Mouse (Mus musculus) adrenal gland, postnatal 14 days (tissue): ENCODE results near the gene Foxp1. TPM values are rescaled to one million over a fixed set of nuclear protein-coding genes. Genes with fewer than 3 reads are reported as not detected.

Source experiments
- DNase-seq: peaks from one replicate; pipeline ENCODE4 v3.0.0; 2021; ENCODE audit warnings: mixed read lengths
- total RNA-seq: library from RNA; stranded (reverse); gene quantifications from 2 replicates; pipeline ENCODE4 v1.2.3, GENCODE M21; 2021

Foxp1 gene
- total RNA-seq, 1 experiment from 2014 or later = 46.4 TPM

GRCm38 (mm10) chr6:99520676-99521037 is 1.9 kb downstream of the Foxp1 start:
- no peak for DNase-seq

- peak; percentile 74 for DNase-seq
Measured at GRCm38 (mm10) chr6:99519806-99520675, 2.5 kb downstream of the Foxp1 start.

DNA sequence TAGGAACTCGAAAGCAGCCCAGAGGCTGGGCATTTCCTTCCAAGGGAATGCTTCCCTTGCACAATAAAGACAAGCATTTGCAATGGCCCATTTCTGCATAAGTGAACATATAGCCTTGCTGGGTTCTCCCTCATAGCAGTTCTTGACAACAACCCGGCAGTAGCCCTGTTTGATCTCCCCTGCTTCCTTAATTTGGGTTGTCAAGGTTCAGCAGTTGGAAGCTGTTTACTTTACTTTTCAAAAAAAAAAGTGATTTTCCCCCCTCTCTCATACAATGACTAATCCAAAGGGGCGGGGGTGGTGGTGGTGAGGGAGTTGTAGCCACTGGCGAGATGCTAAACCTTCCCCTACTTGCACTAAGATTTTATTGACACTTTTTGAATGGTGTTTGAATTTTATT is 3.5 kb downstream of the Foxp1 start:
- no peak for DNase-seq

- DNase-seq = no peak
Measured at GRCm38 (mm10) chr6:99515667-99516199, 6.8 kb downstream of the Foxp1 start.

- no peak for DNase-seq
Measured at GRCm38 (mm10) chr6:99511862-99512261, 10.7 kb downstream of the Foxp1 start.

- DNase-seq = no peak
Measured at GRCm38 (mm10) chr6:99509189-99509592, 13.3 kb downstream of the Foxp1 start.

DNA sequence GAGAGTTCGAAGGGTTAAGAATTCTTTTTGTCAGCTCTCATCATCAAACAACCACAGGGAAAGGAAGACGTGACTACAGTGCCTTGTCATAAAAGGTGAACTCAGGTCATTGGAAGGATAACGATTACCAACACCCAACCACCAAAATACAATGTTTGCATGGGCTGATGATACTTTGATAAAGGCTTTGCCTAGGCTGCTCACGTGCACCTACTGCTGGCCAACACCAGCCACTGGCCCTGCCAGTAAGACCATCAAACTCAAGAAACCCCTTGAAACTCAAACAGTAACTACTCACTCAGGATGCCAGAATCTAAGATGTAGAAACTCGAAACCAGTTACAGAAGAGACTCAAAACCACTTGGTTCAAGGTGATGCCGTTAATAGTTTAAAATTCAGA is 15.7 kb downstream of the Foxp1 start:
- peak; percentile 38 for DNase-seq

GRCm38 (mm10) chr6:99503741-99504140 is 18.8 kb downstream of the Foxp1 start:
- no peak for DNase-seq

DNA sequence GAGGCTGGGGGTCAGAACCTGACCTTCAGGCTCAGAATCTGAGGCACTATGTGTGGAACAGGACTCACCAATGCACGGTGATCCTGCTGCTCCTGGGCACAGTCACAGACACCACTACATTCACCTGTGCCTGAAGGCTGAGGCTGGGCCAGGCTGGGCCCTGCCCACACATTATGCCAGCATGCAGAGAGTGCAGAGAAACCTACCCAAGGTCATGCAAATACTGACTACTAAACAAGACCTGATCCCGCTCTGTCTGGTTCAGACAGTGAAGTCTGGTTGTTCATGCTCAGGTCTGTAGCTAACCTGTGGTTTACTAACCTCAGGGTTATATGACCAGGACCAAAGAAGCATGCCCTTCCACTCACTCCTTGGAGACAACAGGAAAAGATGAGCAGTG is 19.8 kb downstream of the Foxp1 start:
- DNase-seq = no peak

GRCm38 (mm10) chr6:99502314-99502713 is 20.2 kb downstream of the Foxp1 start:
- no peak for DNase-seq

- DNase-seq = no peak
Measured at GRCm38 (mm10) chr6:99500570-99501270, 21.8 kb downstream of the Foxp1 start.

GRCm38 (mm10) chr6:99498082-99498481 is 24.4 kb downstream of the Foxp1 start:
- no peak for DNase-seq

GRCm38 (mm10) chr6:99496114-99496513 is 26.4 kb downstream of the Foxp1 start:
- no peak for DNase-seq

DNA sequence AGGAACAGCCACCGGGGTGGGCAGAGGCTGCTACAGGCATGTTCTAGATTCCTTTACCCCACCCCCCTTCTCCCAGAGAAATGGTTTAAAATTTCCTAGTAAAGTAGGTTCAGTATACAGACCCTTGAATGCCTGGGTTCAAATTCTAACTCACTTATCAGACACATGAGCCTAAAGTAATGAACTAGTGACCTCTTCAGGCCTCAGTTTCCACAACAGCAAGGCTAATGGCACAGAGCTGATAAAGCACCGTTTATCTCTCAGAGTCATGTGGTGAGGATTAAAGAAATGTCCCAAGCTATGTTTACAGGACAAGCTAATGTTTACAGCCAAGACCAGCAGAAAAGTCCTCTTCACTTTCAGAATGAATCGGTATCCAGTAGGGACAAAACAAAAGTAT is 29.6 kb downstream of the Foxp1 start:
- no peak for DNase-seq

GRCm38 (mm10) chr6:99491979-99492544 is 30.5 kb downstream of the Foxp1 start:
- no peak for DNase-seq

- DNase-seq = no peak
Measured at GRCm38 (mm10) chr6:99491146-99491545, 31.4 kb downstream of the Foxp1 start.

- DNase-seq = no peak
Measured at GRCm38 (mm10) chr6:99489900-99490648, 32.4 kb downstream of the Foxp1 start.

DNA sequence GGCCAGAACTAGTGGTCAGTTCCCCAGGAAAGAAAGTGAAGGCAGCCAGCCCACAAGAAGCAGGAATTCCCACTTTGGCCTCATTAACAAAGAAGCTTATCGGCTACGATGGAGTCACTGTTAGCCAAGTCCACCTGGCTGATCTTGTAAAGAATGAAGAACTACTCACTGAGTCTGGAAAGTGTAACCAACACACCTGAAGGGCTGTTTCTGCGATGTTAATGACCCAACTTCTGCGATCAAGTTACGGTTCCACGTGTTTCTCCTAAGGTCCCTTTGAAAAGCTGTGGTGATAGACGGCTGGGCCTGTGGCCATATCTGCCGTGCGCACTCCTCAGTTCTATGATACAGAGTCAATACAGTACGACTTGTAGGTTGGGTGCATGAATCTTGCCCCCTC is 33.1 kb downstream of the Foxp1 start:
- no peak for DNase-seq

- peak; percentile 53 for DNase-seq
Measured at GRCm38 (mm10) chr6:99485884-99486640, 36.5 kb downstream of the Foxp1 start.

DNA sequence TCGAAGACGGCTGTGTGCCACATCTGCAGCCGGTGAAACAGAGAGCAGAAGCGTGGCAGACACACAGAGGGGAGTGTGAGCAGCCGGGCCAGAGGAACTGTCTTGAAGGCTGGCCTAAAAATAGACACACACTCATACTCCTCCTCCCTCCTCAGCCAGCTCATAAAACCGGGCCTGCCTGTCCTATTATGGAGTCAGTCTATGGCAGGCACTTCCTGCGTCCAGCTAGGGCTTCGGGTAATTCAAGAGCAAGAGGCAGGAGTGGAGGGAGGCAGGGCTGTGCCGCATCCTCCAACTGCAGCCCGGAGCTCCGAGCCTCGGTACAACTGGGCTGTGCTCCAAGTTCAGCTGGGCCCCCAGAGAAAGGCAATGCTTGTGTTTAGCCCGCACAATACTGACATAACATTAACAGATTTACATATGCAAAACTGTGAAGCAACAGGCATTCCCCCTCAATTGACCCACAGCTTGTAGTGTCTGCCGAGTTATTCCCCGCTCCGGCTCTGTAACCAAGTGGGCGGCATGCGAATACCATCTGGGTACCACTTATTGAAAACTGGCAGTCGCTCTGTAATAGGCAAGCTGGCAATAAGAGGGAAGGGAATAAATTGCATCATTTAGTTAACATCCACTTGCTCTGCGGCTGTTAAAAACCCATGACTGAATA is 37.2 kb downstream of the Foxp1 start:
- peak; percentile 70 for DNase-seq

DNA sequence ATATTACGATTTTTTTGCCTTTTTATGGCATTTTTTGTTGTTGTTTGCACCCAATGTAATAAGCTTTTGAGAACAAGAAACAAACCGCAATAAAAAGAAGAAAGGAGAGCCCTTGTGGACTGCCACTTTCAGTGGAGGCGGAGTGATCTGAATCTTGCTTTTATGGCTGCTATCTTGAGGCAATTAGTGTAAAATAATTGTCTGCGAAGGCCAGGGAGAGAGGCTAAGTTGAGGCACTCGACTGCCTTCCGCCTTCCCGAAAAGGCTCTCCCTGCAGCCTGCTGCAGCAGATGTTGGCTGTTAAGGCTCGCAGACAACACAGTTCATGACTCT is 37.7 kb downstream of the Foxp1 start:
- no peak for DNase-seq
